Mouse (Mus musculus): ENCODE data around the gene Caln1. TPM values are rescaled to one million over a fixed set of nuclear protein-coding genes. Genes with fewer than 3 reads are reported as not detected.

Gene Caln1
- polyA plus RNA-seq, 1 experiment from 2014 or later = 0.11 TPM

- TF ChIP-seq CTCF (IDR thresholded peaks at IDR 0.05; ENCODE audit: low read depth) = no peak
- Histone ChIP-seq H3K27me3 (ENCODE audit: insufficient read depth, low read length) (no peaks in the 10 kb centered on the region), H3K4me1 (replicated peaks; ENCODE audit: insufficient read depth, low read length) (peaks cover 4% of the 10 kb centered on the region; the same call in 1 of the 2 replicates), H3K36me3 (ENCODE audit: insufficient read depth, low read length) (no peaks in the 10 kb centered on the region), H3K9ac (ENCODE audit: low read depth, low read length) (no peak overlapping the region), H3K9me3 (replicated peaks; ENCODE audit: low read length) (no peaks in the 10 kb centered on the region), H3K27ac (no peak overlapping the region), H3K4me2 (ENCODE audit: low read length) (no peak overlapping the region), H3K4me3 (replicated peaks; ENCODE audit: low read depth, low read length) (no peak overlapping the region)
- WGBS = 59% methylated on average over 4 of the region's 4 CpGs
- DNase-seq (ENCODE audit: low spot score) (no peak), ATAC-seq (replicated peaks; ENCODE audit: low FRiP score, low read depth) (no peak)
These were observed 480.4 kb downstream of the Caln1 start for GRCm38 (mm10) chr5:130849610-130850009.

DNA sequence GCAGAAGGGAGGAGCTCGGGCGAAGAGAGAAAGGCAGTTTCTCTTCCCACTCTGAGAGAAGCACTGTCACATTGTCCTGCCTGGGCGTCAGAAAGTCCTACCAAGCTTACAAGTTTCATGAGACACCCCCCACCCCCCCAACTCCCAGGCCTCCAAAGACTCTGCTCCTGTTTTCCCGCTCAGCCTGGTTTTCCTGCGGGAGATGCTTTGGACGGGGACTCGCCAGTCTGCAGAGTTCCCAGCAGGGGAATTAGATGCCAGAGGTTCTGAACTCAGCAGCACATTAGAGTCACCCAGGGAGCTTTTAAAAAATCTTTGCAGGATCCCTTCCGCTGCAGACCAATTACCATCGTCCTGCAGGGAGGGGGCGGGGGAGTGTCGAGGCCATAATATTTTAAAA, 482.9 kb downstream of the Caln1 start:
- Histone ChIP-seq H3K4me1 (replicated peaks; ENCODE audit: insufficient read depth, low read length) (peaks cover 4% of the 10 kb centered on the region; the same call in 1 of the 2 replicates), H3K4me3 (replicated peaks; ENCODE audit: low read depth, low read length) (no peak overlapping the region), H3K4me2 (ENCODE audit: low read length) (peak overlapping the region; percentile 45)

DNA sequence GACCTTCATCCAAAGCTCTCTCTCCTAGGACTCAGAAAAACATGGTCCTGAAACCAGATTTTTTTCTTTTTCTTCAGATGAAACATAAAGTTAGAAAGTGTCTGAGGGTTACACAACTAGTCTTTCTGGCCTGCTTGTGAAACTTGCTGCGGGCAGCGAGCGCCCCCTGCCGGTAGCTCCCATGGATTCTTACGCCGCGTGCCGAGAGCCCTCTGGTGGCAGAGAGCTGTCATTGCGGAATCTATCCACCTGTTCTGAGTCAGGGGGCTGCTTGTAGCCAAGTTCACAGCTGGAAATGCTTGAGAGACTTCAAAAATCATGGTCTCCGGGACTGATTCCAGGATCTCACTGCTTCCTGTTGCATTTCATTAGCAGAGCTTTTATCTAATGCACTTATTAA, 484.1 kb downstream of the Caln1 start:
- peaks cover 4% of the 10 kb centered on the region; the same call in 1 of the 2 replicates for H3K4me1 ChIP-seq (replicated peaks; ENCODE audit: insufficient read depth, low read length)
- WGBS = 0% methylated on average over 10 of the region's 10 CpGs
- H3K9ac ChIP-seq (ENCODE audit: low read depth, low read length) = no peak overlapping the region
- H3K27me3 ChIP-seq (ENCODE audit: insufficient read depth, low read length) = no peaks in the 10 kb centered on the region
- H3K27ac ChIP-seq = no peak overlapping the region
- H3K9me3 ChIP-seq (replicated peaks; ENCODE audit: low read length) = no peaks in the 10 kb centered on the region
- TF ChIP-seq CTCF (IDR thresholded peaks at IDR 0.05; ENCODE audit: low read depth) = peak; percentile 100
- no peaks in the 10 kb centered on the region for H3K36me3 ChIP-seq (ENCODE audit: insufficient read depth, low read length)
- DNase-seq (ENCODE audit: low spot score) (peak; percentile 91), ATAC-seq (replicated peaks; ENCODE audit: low FRiP score, low read depth) (no peak)
- no peak overlapping the region for H3K4me3 ChIP-seq (replicated peaks; ENCODE audit: low read depth, low read length)
- no peak overlapping the region for H3K4me2 ChIP-seq (ENCODE audit: low read length)

More for the DNA sequence above, 482.9 kb downstream of the Caln1 start:
- DNase-seq (ENCODE audit: low spot score) = peak; percentile 23
- 8% methylated on average over 9 of the region's 11 CpGs for WGBS
- Histone ChIP-seq H3K27ac (no peak overlapping the region), H3K36me3 (ENCODE audit: insufficient read depth, low read length) (no peaks in the 10 kb centered on the region), H3K9me3 (replicated peaks; ENCODE audit: low read length) (no peaks in the 10 kb centered on the region), H3K27me3 (ENCODE audit: insufficient read depth, low read length) (no peaks in the 10 kb centered on the region), H3K9ac (ENCODE audit: low read depth, low read length) (0 out of 2 replicates have a peak overlapping the region, but pooled peaks have one; percentile 3)
- TF ChIP-seq CTCF (IDR thresholded peaks at IDR 0.05; ENCODE audit: low read depth) = no peak
- no peak for ATAC-seq (replicated peaks; ENCODE audit: low FRiP score, low read depth)

DNA sequence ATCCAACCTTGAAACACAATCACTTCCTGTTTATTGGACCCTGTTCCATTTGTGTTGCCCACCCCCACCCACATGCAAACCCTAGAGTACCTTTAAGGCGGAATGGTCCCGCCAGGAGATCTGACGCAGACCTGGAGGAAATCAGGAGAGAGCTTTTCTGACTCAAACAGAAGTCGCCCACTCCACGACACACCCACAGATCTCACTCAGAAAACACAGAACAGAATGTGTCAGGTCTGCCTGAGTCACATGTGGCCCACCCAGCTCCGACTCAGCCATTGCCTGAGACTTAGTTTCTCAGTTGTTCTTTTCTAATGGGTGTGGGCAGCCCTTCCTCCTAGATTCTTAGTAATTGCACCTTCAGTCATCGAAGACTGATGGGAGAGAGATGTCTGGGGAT, 485.2 kb downstream of the Caln1 start:
- no peaks in the 10 kb centered on the region for H3K27me3 ChIP-seq (ENCODE audit: insufficient read depth, low read length)
- no peak overlapping the region for H3K4me3 ChIP-seq (replicated peaks; ENCODE audit: low read depth, low read length)
- no peaks in the 10 kb centered on the region for H3K36me3 ChIP-seq (ENCODE audit: insufficient read depth, low read length)
- no peak overlapping the region for H3K9ac ChIP-seq (ENCODE audit: low read depth, low read length)
- H3K4me2 ChIP-seq (ENCODE audit: low read length) = no peak overlapping the region
- no peak for TF ChIP-seq CTCF (IDR thresholded peaks at IDR 0.05; ENCODE audit: low read depth)
- H3K9me3 ChIP-seq (replicated peaks; ENCODE audit: low read length) = no peaks in the 10 kb centered on the region
- ATAC-seq (replicated peaks; ENCODE audit: low FRiP score, low read depth) = no peak
- H3K27ac ChIP-seq = no peak overlapping the region
- peaks cover 4% of the 10 kb centered on the region; the same call in 1 of the 2 replicates for H3K4me1 ChIP-seq (replicated peaks; ENCODE audit: insufficient read depth, low read length)
- WGBS = 78% methylated on average over 7 of the region's 7 CpGs
- DNase-seq (ENCODE audit: low spot score) = no peak

DNA sequence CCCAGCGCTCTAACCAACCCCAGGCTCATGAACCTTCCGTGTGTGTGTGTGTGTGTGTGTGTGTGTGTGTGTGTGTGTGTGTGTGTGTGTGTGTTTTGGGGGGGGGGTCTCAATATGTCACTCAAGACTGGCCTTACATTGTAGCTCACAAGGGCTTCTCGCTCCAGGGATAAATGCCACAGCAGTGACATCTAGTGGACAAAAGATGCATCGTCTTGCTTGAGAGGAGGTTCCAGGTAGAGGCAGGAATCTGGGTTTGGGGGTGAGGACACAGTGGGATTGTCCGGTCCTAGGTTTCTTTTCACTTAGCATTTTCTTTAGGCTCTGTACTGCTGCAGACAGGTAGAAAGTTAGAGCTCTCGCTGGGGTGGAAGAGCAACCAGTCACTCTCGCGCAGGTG, 488.9 kb downstream of the Caln1 start:
- no peaks in the 10 kb centered on the region for H3K36me3 ChIP-seq (ENCODE audit: insufficient read depth, low read length)
- 31% methylated on average over 8 of the region's 8 CpGs for WGBS
- H3K9me3 ChIP-seq (replicated peaks; ENCODE audit: low read length) = no peaks in the 10 kb centered on the region
- H3K4me2 ChIP-seq (ENCODE audit: low read length) = no peak overlapping the region
- TF ChIP-seq CTCF (IDR thresholded peaks at IDR 0.05; ENCODE audit: low read depth) = peak; percentile 84
- ATAC-seq (replicated peaks; ENCODE audit: low FRiP score, low read depth) (no peak), DNase-seq (ENCODE audit: low spot score) (peak; percentile 71)
- H3K27me3 ChIP-seq (ENCODE audit: insufficient read depth, low read length) = no peaks in the 10 kb centered on the region
- no peak overlapping the region for H3K4me3 ChIP-seq (replicated peaks; ENCODE audit: low read depth, low read length)
- H3K27ac ChIP-seq = no peak overlapping the region
- H3K9ac ChIP-seq (ENCODE audit: low read depth, low read length) = no peak overlapping the region
- H3K4me1 ChIP-seq (replicated peaks; ENCODE audit: insufficient read depth, low read length) = no peaks in the 10 kb centered on the region

- H3K9ac ChIP-seq (ENCODE audit: low read depth, low read length) = no peak overlapping the region
- H3K4me2 ChIP-seq (ENCODE audit: low read length) = no peak overlapping the region
- no peaks in the 10 kb centered on the region for H3K27me3 ChIP-seq (ENCODE audit: insufficient read depth, low read length)
- H3K27ac ChIP-seq = no peak overlapping the region
- H3K9me3 ChIP-seq (replicated peaks; ENCODE audit: low read length) = no peaks in the 10 kb centered on the region
- TF ChIP-seq CTCF (IDR thresholded peaks at IDR 0.05; ENCODE audit: low read depth) = no peak
- ATAC-seq (replicated peaks; ENCODE audit: low FRiP score, low read depth) = no peak
- 86% methylated on average over 3 of the region's 3 CpGs for WGBS
- no peaks in the 10 kb centered on the region for H3K4me1 ChIP-seq (replicated peaks; ENCODE audit: insufficient read depth, low read length)
- H3K4me3 ChIP-seq (replicated peaks; ENCODE audit: low read depth, low read length) = no peak overlapping the region
- no peaks in the 10 kb centered on the region for H3K36me3 ChIP-seq (ENCODE audit: insufficient read depth, low read length)
- DNase-seq (ENCODE audit: low spot score) = no peak
These were observed 489.5 kb downstream of the Caln1 start for GRCm38 (mm10) chr5:130858706-130859105.

DNA sequence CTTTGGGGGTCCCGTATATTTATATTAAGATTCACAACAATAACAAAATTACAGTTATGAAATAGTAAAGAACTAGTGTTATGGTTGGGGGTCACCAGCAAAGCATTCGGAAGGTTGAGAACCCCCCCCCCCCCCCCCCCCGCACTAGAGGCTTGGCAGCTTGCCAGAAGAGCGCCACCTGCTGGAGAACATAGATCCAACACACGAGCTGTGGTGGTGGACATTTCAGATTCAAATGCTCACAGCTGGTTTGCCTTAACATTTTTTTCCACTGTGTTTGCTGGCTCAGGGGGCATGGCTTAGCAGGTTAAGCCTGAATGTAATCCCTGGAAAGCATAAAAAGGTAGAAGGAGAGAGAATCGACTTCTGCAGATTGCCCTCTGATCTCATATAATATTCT, 490.5 kb downstream of the Caln1 start:
- 43% methylated on average over 5 of the region's 6 CpGs for WGBS
- no peak overlapping the region for H3K27ac ChIP-seq

More for the DNA sequence above, 490.5 kb downstream of the Caln1 start:
- H3K4me1 ChIP-seq (replicated peaks; ENCODE audit: insufficient read depth, low read length) = no peaks in the 10 kb centered on the region
- ATAC-seq (replicated peaks; ENCODE audit: low FRiP score, low read depth) (no peak), DNase-seq (ENCODE audit: low spot score) (peak; percentile 14)
- peak; percentile 52 for TF ChIP-seq CTCF (IDR thresholded peaks at IDR 0.05; ENCODE audit: low read depth)
- no peaks in the 10 kb centered on the region for H3K36me3 ChIP-seq (ENCODE audit: insufficient read depth, low read length)
- H3K9ac ChIP-seq (ENCODE audit: low read depth, low read length) = no peak overlapping the region
- H3K4me3 ChIP-seq (replicated peaks; ENCODE audit: low read depth, low read length) = no peak overlapping the region
- H3K4me2 ChIP-seq (ENCODE audit: low read length) = no peak overlapping the region
- no peaks in the 10 kb centered on the region for H3K27me3 ChIP-seq (ENCODE audit: insufficient read depth, low read length)
- no peaks in the 10 kb centered on the region for H3K9me3 ChIP-seq (replicated peaks; ENCODE audit: low read length)
